Mouse (Mus musculus) cerebellum, adult 2 months (tissue): ENCODE results near the gene Rnf144b.

Experiments used
- CTCF ChIP-seq: fragments of 200-500 bp; IDR thresholded peaks from 2 replicates; pipeline ENCODE4 v1.5.1; 2011; ENCODE audit warnings: low read depth, mild to moderate bottlenecking, control low read depth, low read length, moderate library complexity, borderline replicate concordance; ENCODE audit not compliant: insufficient read depth
- POLR2A ChIP-seq: fragments of 200-500 bp; IDR thresholded peaks from 2 replicates; pipeline ENCODE4 v1.6.1; 2011; ENCODE audit warnings: low read length, control low read depth, borderline replicate concordance; ENCODE audit not compliant: insufficient read depth

GRCm38 (mm10) chr13:47148573-47148972 lies 26.1 kb downstream of the Rnf144b start:
- TF ChIP-seq POLR2A (no peak), CTCF (no peak)
